Mouse (Mus musculus) intestine, postnatal 0 days (tissue): ENCODE measurements around the gene Uox. TPM values are rescaled to one million over a fixed set of nuclear protein-coding genes. Genes with fewer than 3 reads are reported as not detected.

Experiments used
- ATAC-seq: fragments of 200-750 bp; cut with Nextera tagmentation; 2 replicates; pipeline ENCODE4 v1.8.0; 2017; ENCODE audit warnings: mild to moderate bottlenecking, moderate TSS enrichment, moderate library complexity
- H3K27ac ChIP-seq: fragments of 300-500 bp; sonication (generic); 2 replicates; pipeline ENCODE4 v1.5.1; 2014; ENCODE audit warnings: mild to moderate bottlenecking, low read depth, low read length, moderate library complexity
- H3K27me3 ChIP-seq: fragments of 300-500 bp; sonication (generic); replicated peaks from 2 replicates; pipeline ENCODE4 v1.6.1; 2014; ENCODE audit warnings: low read length, mixed read lengths; ENCODE audit not compliant: control insufficient read depth, insufficient read depth
- H3K36me3 ChIP-seq: fragments of 300-500 bp; sonication (generic); 2 replicates; pipeline ENCODE4 v1.6.1; 2014; ENCODE audit warnings: mild to moderate bottlenecking, moderate library complexity; ENCODE audit not compliant: control insufficient read depth, insufficient read depth
- H3K4me1 ChIP-seq: fragments of 300-500 bp; sonication (generic); replicated peaks from 2 replicates; pipeline ENCODE4 v1.6.1; 2014; ENCODE audit warnings: antibody characterized with exemption, low read length, mixed read lengths; ENCODE audit not compliant: control insufficient read depth, insufficient read depth
- H3K4me2 ChIP-seq: fragments of 300-500 bp; sonication (generic); replicated peaks from 2 replicates; pipeline ENCODE4 v1.6.1; 2014; ENCODE audit warnings: low read depth, mild to moderate bottlenecking, moderate library complexity
- H3K4me3 ChIP-seq: fragments of 300-500 bp; sonication (generic); 2 replicates; pipeline ENCODE4 v1.5.1; 2014; ENCODE audit warnings: low read depth, low read length
- H3K9ac ChIP-seq: fragments of 300-500 bp; sonication (generic); 2 replicates; pipeline ENCODE4 v1.6.1; 2014; ENCODE audit warnings: mild to moderate bottlenecking, low read depth, low read length
- H3K9me3 ChIP-seq: fragments of 300-500 bp; sonication (generic); 2 replicates; pipeline ENCODE4 v1.6.1; 2016; ENCODE audit warnings: mixed run types; ENCODE audit not compliant: control insufficient read depth
- CTCF ChIP-seq: sonication (generic); IDR thresholded peaks from 2 replicates; pipeline ENCODE4 v1.5.1; 2016; ENCODE audit warnings: low read depth, mild to moderate bottlenecking, control low read depth, antibody characterized with exemption, moderate library complexity
- WGBS: fragments of 180-500 bp; shearing (Covaris S2); extraction: QIAGEN DNeasy Blood & Tissue Kit; methylation state at CpG from one replicate; pipeline ENCODE4 v1.1.7; 2014; 5-methylcytosine and 5-hydroxymethylcytosine counted together
- polyA plus RNA-seq: library from polyadenylated mRNA; unstranded; fragments of >200 nt; fragmentation: Nextera tagmentation; extraction: Ambion mirVana; gene quantifications from 2 replicates; pipeline ENCODE4 v1.2.1, GENCODE M21; 2015

Gene Uox
- polyA plus RNA-seq, 1 experiment from 2014 or later = 0.10 TPM

GRCm38 (mm10) chr3:146580039-146580729 is 10.0 kb downstream of the Uox start:
- Histone ChIP-seq H3K9me3 (no peaks in the 10 kb centered on the region), H3K27ac (no peak overlapping the region), H3K27me3 (no peaks in the 10 kb centered on the region), H3K4me1 (no peaks in the 10 kb centered on the region), H3K4me3 (no peak overlapping the region), H3K36me3 (no peaks in the 10 kb centered on the region), H3K4me2 (no peak overlapping the region), H3K9ac (no peak overlapping the region)
- WGBS = 88% methylated on average over 3 of the region's 3 CpGs
- no peak for ATAC-seq
- TF ChIP-seq CTCF = no peak

- TF ChIP-seq CTCF = no peak
- 78% methylated on average over 4 of the region's 4 CpGs for WGBS
- no peaks in the 10 kb centered on the region for H3K27me3 ChIP-seq
- H3K4me2 ChIP-seq = no peak overlapping the region
- H3K9me3 ChIP-seq = no peaks in the 10 kb centered on the region
- no peak overlapping the region for H3K4me3 ChIP-seq
- no peak for ATAC-seq
- H3K27ac ChIP-seq = no peak overlapping the region
- H3K9ac ChIP-seq = no peak overlapping the region
- no peaks in the 10 kb centered on the region for H3K4me1 ChIP-seq
- no peaks in the 10 kb centered on the region for H3K36me3 ChIP-seq
Observed at GRCm38 (mm10) chr3:146583478-146583877, 13.3 kb downstream of the Uox start.

- Histone ChIP-seq H3K9ac (no peak overlapping the region), H3K4me2 (no peak overlapping the region), H3K27me3 (no peaks in the 10 kb centered on the region), H3K4me1 (no peaks in the 10 kb centered on the region), H3K4me3 (no peak overlapping the region), H3K27ac (no peak overlapping the region), H3K9me3 (no peaks in the 10 kb centered on the region), H3K36me3 (no peaks in the 10 kb centered on the region)
- 69% methylated on average over 5 of the region's 5 CpGs for WGBS
- TF ChIP-seq CTCF = no peak
- ATAC-seq = no peak
Observed at GRCm38 (mm10) chr3:146583908-146584307, 13.7 kb downstream of the Uox start.

- Histone ChIP-seq H3K36me3 (no peaks in the 10 kb centered on the region), H3K9me3 (no peaks in the 10 kb centered on the region), H3K4me2 (no peak overlapping the region), H3K27me3 (no peaks in the 10 kb centered on the region), H3K4me1 (no peaks in the 10 kb centered on the region), H3K4me3 (no peak overlapping the region), H3K9ac (no peak overlapping the region), H3K27ac (no peak overlapping the region)
- TF ChIP-seq CTCF = no peak
- ATAC-seq = no peak
- 93% methylated on average over 14 of the region's 14 CpGs for WGBS
Observed at GRCm38 (mm10) chr3:146586616-146587015, 16.4 kb downstream of the Uox start.

GRCm38 (mm10) chr3:146589523-146589922 is 19.3 kb downstream of the Uox start:
- Histone ChIP-seq H3K9me3 (no peaks in the 10 kb centered on the region), H3K4me2 (no peak overlapping the region), H3K27ac (no peak overlapping the region), H3K27me3 (no peaks in the 10 kb centered on the region), H3K4me3 (no peak overlapping the region), H3K36me3 (no peaks in the 10 kb centered on the region), H3K9ac (no peak overlapping the region), H3K4me1 (no peaks in the 10 kb centered on the region)
- TF ChIP-seq CTCF = no peak
- 80% methylated on average over 6 of the region's 6 CpGs for WGBS
- no peak for ATAC-seq

GRCm38 (mm10) chr3:146591159-146591558 is 20.9 kb downstream of the Uox start:
- H3K9ac ChIP-seq = no peak overlapping the region
- no peak overlapping the region for H3K4me2 ChIP-seq
- H3K36me3 ChIP-seq = no peaks in the 10 kb centered on the region
- 78% methylated on average over 7 of the region's 7 CpGs for WGBS
- no peak overlapping the region for H3K27ac ChIP-seq
- no peak overlapping the region for H3K4me3 ChIP-seq
- no peaks in the 10 kb centered on the region for H3K27me3 ChIP-seq
- H3K9me3 ChIP-seq = no peaks in the 10 kb centered on the region
- no peak for TF ChIP-seq CTCF
- ATAC-seq = no peak
- H3K4me1 ChIP-seq = no peaks in the 10 kb centered on the region
